Mouse (Mus musculus): ENCODE results near the gene St3gal5. TPM values are rescaled to one million over a fixed set of nuclear protein-coding genes. Genes with fewer than 3 reads are reported as not detected.
"Not testable (repeated sequence)": the region's sequence is repeated elsewhere in the genome, so short reads cannot be mapped to it uniquely, and the experiment has no call there.

Gene St3gal5
- polyA plus RNA-seq (2014; fragmentation: Nextera tagmentation; extraction: Ambion mirVana): 26.4 and 31.4 TPM in 2 replicates

DNA sequence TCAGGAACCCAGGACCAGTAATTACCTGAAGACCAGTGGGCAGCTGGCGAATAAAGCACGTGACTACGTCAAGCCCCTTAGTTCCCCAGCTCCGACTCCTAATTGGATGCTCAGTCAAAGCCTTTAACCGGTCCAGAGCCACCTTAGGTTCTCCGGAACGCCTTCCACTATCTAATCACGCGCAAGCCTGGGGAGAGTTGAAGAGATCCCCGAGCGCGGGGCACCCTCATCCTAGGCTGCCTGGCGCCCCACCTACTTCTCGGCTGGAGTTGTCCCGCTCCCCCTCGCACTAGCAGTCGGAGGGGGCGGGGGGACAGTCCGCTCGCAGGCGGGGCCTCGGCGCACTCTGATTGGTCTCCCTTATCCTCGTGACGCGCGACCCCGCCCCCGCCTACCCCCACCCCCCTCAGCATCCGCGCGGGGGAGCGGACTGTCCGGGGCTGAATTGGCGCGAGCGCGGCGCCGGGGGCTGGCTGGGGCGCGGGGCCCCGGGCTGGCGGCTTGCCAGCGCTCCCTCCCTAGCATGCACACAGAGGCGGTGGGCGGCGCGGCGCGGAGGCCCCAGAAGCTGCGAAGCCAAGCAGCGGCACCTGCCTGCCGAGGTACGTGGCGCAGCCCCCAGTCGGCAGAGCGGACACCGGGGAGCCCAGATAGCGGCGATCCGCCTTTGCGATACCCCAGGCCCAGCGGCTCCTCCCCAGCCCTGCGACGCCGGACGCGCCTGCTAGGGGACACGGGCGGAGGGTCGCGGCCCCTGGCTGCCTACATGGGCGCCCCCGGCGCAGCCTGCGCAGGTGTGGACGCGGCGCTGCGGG is at the start of gene St3gal5:
Gene St3gal5 (plus strand): TSS at position 412 of the 815 bp plus-strand sequence.
- peak within 1 kb of the TSS; percentile 81 for H3K9ac ChIP-seq (ENCODE audit: low read depth, low read length)
- ATAC-seq (ENCODE audit: low FRiP score, low TSS enrichment): peak; percentile 97
- H3K27ac ChIP-seq (ENCODE audit: low read depth, low read length): peak within 1 kb of the TSS; percentile 71
- peak within 1 kb of the TSS; percentile 85 for H3K4me2 ChIP-seq (replicated peaks; ENCODE audit: low read depth, low read length)
- H3K4me1 ChIP-seq (ENCODE audit: control insufficient read depth, insufficient read depth, low read length): peaks cover 36% of the 10 kb centered on the region
- H3K36me3 ChIP-seq (ENCODE audit: control insufficient read depth, insufficient read depth, low read length): no peaks in the 10 kb centered on the region
- no peaks in the 10 kb centered on the region for H3K9me3 ChIP-seq (ENCODE audit: control insufficient read depth, low read length)
- WGBS: 1% methylated on average over 79 of the region's 81 CpGs
- H3K4me3 ChIP-seq (ENCODE audit: low read length): peak within 1 kb of the TSS; percentile 64
- H3K27me3 ChIP-seq (ENCODE audit: control insufficient read depth, insufficient read depth, low read length): no peaks in the 10 kb centered on the region

GRCm38 (mm10) chr6:72048643-72049042 is 48.7 kb upstream of the St3gal5 start:
- Histone ChIP-seq H3K4me1 (ENCODE audit: control insufficient read depth, insufficient read depth, low read length) (0 out of 2 replicates have a peak, but pooled peaks cover 3% of the 10 kb centered on the region), H3K36me3 (ENCODE audit: control insufficient read depth, insufficient read depth, low read length) (no peaks in the 10 kb centered on the region), H3K4me2 (replicated peaks; ENCODE audit: low read depth, low read length) (no peak overlapping the region), H3K4me3 (ENCODE audit: low read length) (no peak overlapping the region), H3K9ac (ENCODE audit: low read depth, low read length) (no peak overlapping the region), H3K9me3 (ENCODE audit: control insufficient read depth, low read length) (no peaks in the 10 kb centered on the region), H3K27ac (ENCODE audit: low read depth, low read length) (no peak overlapping the region), H3K27me3 (ENCODE audit: control insufficient read depth, insufficient read depth, low read length) (no peaks in the 10 kb centered on the region)
- WGBS: 86% methylated on average over 5 of the region's 5 CpGs
- ATAC-seq (ENCODE audit: low FRiP score, low TSS enrichment): no peak

- no peak overlapping the region for H3K4me2 ChIP-seq (replicated peaks; ENCODE audit: low read depth, low read length)
- H3K36me3 ChIP-seq (ENCODE audit: control insufficient read depth, insufficient read depth, low read length): no peaks in the 10 kb centered on the region
- no peaks in the 10 kb centered on the region for H3K27me3 ChIP-seq (ENCODE audit: control insufficient read depth, insufficient read depth, low read length)
- WGBS: 76% methylated on average over 6 of the region's 6 CpGs
- no peak overlapping the region for H3K9ac ChIP-seq (ENCODE audit: low read depth, low read length)
- H3K4me3 ChIP-seq (ENCODE audit: low read length): no peak overlapping the region
- H3K4me1 ChIP-seq (ENCODE audit: control insufficient read depth, insufficient read depth, low read length): 0 out of 2 replicates have a peak, but pooled peaks cover 3% of the 10 kb centered on the region
- H3K27ac ChIP-seq (ENCODE audit: low read depth, low read length): no peak overlapping the region
- H3K9me3 ChIP-seq (ENCODE audit: control insufficient read depth, low read length): no peaks in the 10 kb centered on the region
- ATAC-seq (ENCODE audit: low FRiP score, low TSS enrichment): no peak; the same call in 1 of the 2 replicates
These were observed 47.5 kb upstream of the St3gal5 start for GRCm38 (mm10) chr6:72049941-72050340.

GRCm38 (mm10) chr6:72050827-72051226 is 46.6 kb upstream of the St3gal5 start:
- H3K36me3 ChIP-seq (ENCODE audit: control insufficient read depth, insufficient read depth, low read length): no peaks in the 10 kb centered on the region
- H3K9ac ChIP-seq (ENCODE audit: low read depth, low read length): no peak overlapping the region
- H3K4me3 ChIP-seq (ENCODE audit: low read length): no peak overlapping the region
- ATAC-seq (ENCODE audit: low FRiP score, low TSS enrichment): no peak
- H3K27ac ChIP-seq (ENCODE audit: low read depth, low read length): no peak overlapping the region
- H3K4me2 ChIP-seq (replicated peaks; ENCODE audit: low read depth, low read length): no peak overlapping the region
- no peaks in the 10 kb centered on the region for H3K9me3 ChIP-seq (ENCODE audit: control insufficient read depth, low read length)
- 46% methylated on average over 7 of the region's 7 CpGs for WGBS
- 0 out of 2 replicates have a peak, but pooled peaks cover 3% of the 10 kb centered on the region for H3K4me1 ChIP-seq (ENCODE audit: control insufficient read depth, insufficient read depth, low read length)
- H3K27me3 ChIP-seq (ENCODE audit: control insufficient read depth, insufficient read depth, low read length): no peaks in the 10 kb centered on the region

DNA sequence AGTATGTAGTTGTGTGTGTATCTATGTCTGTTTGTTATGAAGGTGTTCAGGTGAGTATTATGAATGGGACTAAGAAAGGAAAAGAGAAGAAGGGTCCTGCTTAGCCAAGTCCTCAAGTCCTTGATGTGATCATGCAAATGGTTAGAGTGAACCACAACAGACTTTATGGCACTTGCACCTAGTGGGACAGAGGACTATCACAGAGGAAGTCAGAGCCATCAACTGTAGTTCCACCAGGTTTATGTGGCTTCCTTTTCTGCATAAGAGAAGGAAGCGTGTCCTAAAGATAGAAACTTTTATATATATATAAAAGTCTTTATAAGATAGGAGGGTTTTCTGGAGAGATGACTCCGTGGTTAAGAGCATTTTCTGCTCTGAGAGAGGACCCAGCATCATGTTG is 46.1 kb upstream of the St3gal5 start:
- Histone ChIP-seq H3K27me3 (ENCODE audit: control insufficient read depth, insufficient read depth, low read length) (no peaks in the 10 kb centered on the region), H3K36me3 (ENCODE audit: control insufficient read depth, insufficient read depth, low read length) (no peaks in the 10 kb centered on the region), H3K4me3 (ENCODE audit: low read length) (no peak overlapping the region), H3K27ac (ENCODE audit: low read depth, low read length) (no peak overlapping the region), H3K4me1 (ENCODE audit: control insufficient read depth, insufficient read depth, low read length) (0 out of 2 replicates have a peak, but pooled peaks cover 3% of the 10 kb centered on the region), H3K9me3 (ENCODE audit: control insufficient read depth, low read length) (no peaks in the 10 kb centered on the region), H3K9ac (ENCODE audit: low read depth, low read length) (no peak overlapping the region), H3K4me2 (replicated peaks; ENCODE audit: low read depth, low read length) (no peak overlapping the region)
- WGBS: 78% methylated on average over 2 of the region's 2 CpGs
- ATAC-seq (ENCODE audit: low FRiP score, low TSS enrichment): no peak

DNA sequence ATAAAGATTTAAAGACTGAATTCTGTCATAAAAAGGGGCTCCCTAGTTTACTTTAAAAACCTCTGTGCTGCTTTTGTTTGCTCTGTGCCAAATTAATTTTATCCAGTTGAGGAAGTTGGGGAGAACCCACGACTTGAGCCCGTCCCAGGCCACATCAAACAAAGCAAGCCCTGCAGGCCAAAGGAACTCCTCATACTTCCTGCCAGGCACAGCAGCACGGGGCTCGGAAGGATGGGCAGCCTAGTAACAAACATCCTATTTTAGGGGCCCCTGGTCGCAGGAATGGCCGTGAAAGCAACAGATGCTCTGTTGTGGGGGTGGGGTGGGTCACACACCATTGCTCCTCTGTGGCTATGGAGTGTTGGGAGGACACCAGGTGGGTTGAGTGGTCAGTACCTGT is 45.6 kb upstream of the St3gal5 start:
- no peak overlapping the region for H3K4me2 ChIP-seq (replicated peaks; ENCODE audit: low read depth, low read length)

GRCm38 (mm10) chr6:72056548-72056947 is 40.8 kb upstream of the St3gal5 start:
- Histone ChIP-seq H3K27me3 (ENCODE audit: control insufficient read depth, insufficient read depth, low read length) (no peaks in the 10 kb centered on the region), H3K4me2 (replicated peaks; ENCODE audit: low read depth, low read length) (no peak overlapping the region), H3K9ac (ENCODE audit: low read depth, low read length) (no peak overlapping the region), H3K27ac (ENCODE audit: low read depth, low read length) (no peak overlapping the region), H3K9me3 (ENCODE audit: control insufficient read depth, low read length) (no peaks in the 10 kb centered on the region), H3K36me3 (ENCODE audit: control insufficient read depth, insufficient read depth, low read length) (no peaks in the 10 kb centered on the region), H3K4me1 (ENCODE audit: control insufficient read depth, insufficient read depth, low read length) (0 out of 2 replicates have a peak, but pooled peaks cover 3% of the 10 kb centered on the region), H3K4me3 (ENCODE audit: low read length) (no peak overlapping the region)
- ATAC-seq (ENCODE audit: low FRiP score, low TSS enrichment): no peak
- WGBS: 84% methylated on average over 2 of the region's 2 CpGs

More for the DNA sequence above, 45.6 kb upstream of the St3gal5 start:
- no peaks in the 10 kb centered on the region for H3K9me3 ChIP-seq (ENCODE audit: control insufficient read depth, low read length)
- no peaks in the 10 kb centered on the region for H3K27me3 ChIP-seq (ENCODE audit: control insufficient read depth, insufficient read depth, low read length)
- 0 out of 2 replicates have a peak, but pooled peaks cover 3% of the 10 kb centered on the region for H3K4me1 ChIP-seq (ENCODE audit: control insufficient read depth, insufficient read depth, low read length)
- H3K27ac ChIP-seq (ENCODE audit: low read depth, low read length): no peak overlapping the region
- no peaks in the 10 kb centered on the region for H3K36me3 ChIP-seq (ENCODE audit: control insufficient read depth, insufficient read depth, low read length)
- no peak overlapping the region for H3K4me3 ChIP-seq (ENCODE audit: low read length)
- no peak overlapping the region for H3K9ac ChIP-seq (ENCODE audit: low read depth, low read length)
- 44% methylated on average over 6 of the region's 6 CpGs for WGBS
- no peak for ATAC-seq (ENCODE audit: low FRiP score, low TSS enrichment)

DNA sequence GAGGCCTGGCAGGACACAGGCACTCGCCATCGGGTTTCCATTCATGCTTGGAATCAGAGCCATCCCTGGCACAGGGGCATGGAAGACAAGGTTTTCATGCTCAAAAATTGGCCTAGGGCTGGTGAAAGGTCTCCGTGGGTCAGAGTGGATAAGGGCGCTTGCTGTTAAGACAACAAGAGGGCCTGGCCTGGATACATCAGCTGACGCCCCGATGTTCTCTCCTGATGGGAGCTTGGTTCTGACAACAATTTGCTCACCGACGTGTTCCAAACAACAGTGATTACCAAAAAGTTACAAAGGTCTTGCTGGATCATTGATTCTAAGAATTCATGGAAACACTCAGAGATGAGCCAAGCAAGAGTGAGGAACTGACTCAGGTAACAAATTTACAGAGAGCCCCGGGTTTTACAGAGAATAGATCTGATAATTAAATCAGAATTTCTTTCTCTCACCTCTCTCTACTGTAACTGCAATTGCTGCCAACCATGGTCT is 38.9 kb upstream of the St3gal5 start:
- H3K9me3 ChIP-seq (ENCODE audit: control insufficient read depth, low read length): no peaks in the 10 kb centered on the region
- 81% methylated on average over 9 of the region's 9 CpGs for WGBS
- no peak overlapping the region for H3K27ac ChIP-seq (ENCODE audit: low read depth, low read length)
- no peak overlapping the region for H3K4me3 ChIP-seq (ENCODE audit: low read length)
- H3K27me3 ChIP-seq (ENCODE audit: control insufficient read depth, insufficient read depth, low read length): no peaks in the 10 kb centered on the region
- no peak for ATAC-seq (ENCODE audit: low FRiP score, low TSS enrichment)
- no peaks in the 10 kb centered on the region for H3K4me1 ChIP-seq (ENCODE audit: control insufficient read depth, insufficient read depth, low read length)
- no peak overlapping the region for H3K4me2 ChIP-seq (replicated peaks; ENCODE audit: low read depth, low read length)
- no peaks in the 10 kb centered on the region for H3K36me3 ChIP-seq (ENCODE audit: control insufficient read depth, insufficient read depth, low read length)
- H3K9ac ChIP-seq (ENCODE audit: low read depth, low read length): no peak overlapping the region

- H3K4me3 ChIP-seq (ENCODE audit: low read length); H3K36me3 ChIP-seq (ENCODE audit: control insufficient read depth, insufficient read depth, low read length); H3K4me2 ChIP-seq (replicated peaks; ENCODE audit: low read depth, low read length); H3K4me1 ChIP-seq (ENCODE audit: control insufficient read depth, insufficient read depth, low read length); H3K27me3 ChIP-seq (ENCODE audit: control insufficient read depth, insufficient read depth, low read length); H3K9ac ChIP-seq (ENCODE audit: low read depth, low read length); H3K9me3 ChIP-seq (ENCODE audit: control insufficient read depth, low read length); H3K27ac ChIP-seq (ENCODE audit: low read depth, low read length): not testable (repeated sequence)
- 42% methylated on average over 9 of the region's 10 CpGs for WGBS
- ATAC-seq (ENCODE audit: low FRiP score, low TSS enrichment): peak; percentile 57; the same call in 1 of the 2 replicates
These were observed 36.7 kb upstream of the St3gal5 start for GRCm38 (mm10) chr6:72060677-72061076.

Measured in kidney, embryonic 14.5 days (tissue).